Mouse (Mus musculus) megakaryocyte, embryonic 14.5 days (primary cell): ENCODE measurements at regions not wholly inside any gene's neighbourhood (a gene's known extent, or its start where the extent isn't known, plus 50 kb on each side); places are given as distances from the start of the nearest gene placed in this dataset.

Source experiments
- FLI1 ChIP-seq: IDR thresholded peaks from 2 replicates; pipeline ENCODE4 v1.6.1; 2012; ENCODE audit warnings: low read length, inconsistent platforms, mixed read lengths
- GATA1 ChIP-seq: IDR thresholded peaks from 3 replicates; pipeline ENCODE4 v1.6.1; 2012; ENCODE audit warnings: mixed read lengths, low read length, inconsistent platforms, borderline replicate concordance

- TF ChIP-seq GATA1 (no peak), FLI1 (no peak)
Measured at GRCm38 (mm10) chr7:137840520-137840919, 403.1 kb downstream of the Glrx3 start.
